ENCODE assay signal across 11 mouse cellular contexts in the genomic region with DNA sequence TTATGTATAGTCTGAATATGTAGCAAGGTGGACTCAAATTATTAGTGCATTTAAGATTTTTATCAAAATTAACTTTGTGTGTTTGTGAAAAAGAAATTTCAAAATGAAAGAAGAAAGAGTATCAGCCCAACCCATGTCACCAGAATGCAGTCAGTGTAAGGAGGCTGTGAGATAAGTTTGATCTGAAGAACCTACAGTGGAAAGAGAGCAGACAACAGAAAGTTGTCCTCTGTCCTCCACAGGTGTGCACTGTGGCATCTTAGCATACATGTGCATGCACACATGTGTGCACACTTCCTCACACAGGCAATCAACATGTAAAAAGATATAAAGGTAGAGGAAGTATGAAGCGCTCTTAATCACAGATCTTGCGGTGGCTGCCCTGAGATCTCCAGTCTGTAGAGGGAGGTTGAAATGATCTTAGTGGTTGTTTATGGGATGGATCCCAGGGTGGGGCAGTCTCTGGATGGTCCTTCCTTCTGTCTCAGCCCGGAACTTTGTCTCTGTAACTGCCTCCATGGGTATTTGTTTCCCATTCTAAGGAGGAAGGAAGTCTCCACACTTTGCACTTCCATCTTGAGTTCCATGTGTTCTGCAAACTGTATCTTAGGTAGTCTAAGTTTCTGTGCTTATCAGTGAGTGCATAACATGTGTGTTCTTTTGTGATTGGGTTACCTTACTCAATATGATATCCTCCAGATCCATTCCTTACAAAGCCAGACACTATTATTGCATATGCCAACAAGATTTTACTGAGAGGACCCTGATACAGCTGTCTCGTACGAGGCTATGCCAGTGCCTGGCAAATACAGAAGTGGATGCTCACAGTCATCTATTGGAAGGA.
"Had no signal": no experiment of that assay in that cellular context is flagged by ENCODE, and none has a peak within 500 bp of the region (broad histone marks: within the 10 kb centered on the region; RNA-seq: fewer than 3 reads in every experiment).

No protein-coding gene starts in this region.

- H3K27ac ChIP-seq: intestine, embryonic 15.5 days; layer of hippocampus, adult 2 months; left cerebral cortex, adult 2 months; limb, embryonic 12.5 days; midbrain, embryonic 15.5 days; neural tube, embryonic 12.5 days had no signal

- DNase-seq: kidney, adult 18-20 months; kidney, postnatal 10 days; kidney, postnatal 4 days; thymus, postnatal 4 days had no signal

- H3K4me3 ChIP-seq: intestine, embryonic 15.5 days; layer of hippocampus, adult 2 months; left cerebral cortex, adult 2 months; limb, embryonic 12.5 days; midbrain, embryonic 15.5 days; neural tube, embryonic 12.5 days had no signal

- H3K9me3 ChIP-seq: intestine, embryonic 15.5 days; limb, embryonic 12.5 days; midbrain, embryonic 15.5 days; neural tube, embryonic 12.5 days had no signal

- H3K4me2 ChIP-seq: intestine, embryonic 15.5 days; limb, embryonic 12.5 days; midbrain, embryonic 11.5 days; midbrain, embryonic 15.5 days; neural tube, embryonic 12.5 days had no signal

- H3K9ac ChIP-seq: intestine, embryonic 15.5 days; limb, embryonic 12.5 days; midbrain, embryonic 15.5 days; neural tube, embryonic 12.5 days had no signal

- ATAC-seq: intestine, embryonic 15.5 days; midbrain, embryonic 15.5 days had no signal

- H3K27me3 ChIP-seq: intestine, embryonic 15.5 days; limb, embryonic 12.5 days; midbrain, embryonic 15.5 days; neural tube, embryonic 12.5 days had no signal

- H3K36me3 ChIP-seq: intestine, embryonic 15.5 days; midbrain, embryonic 15.5 days had no signal

- H3K4me1 ChIP-seq: intestine, embryonic 15.5 days; limb, embryonic 12.5 days; midbrain, embryonic 15.5 days; neural tube, embryonic 12.5 days had no signal
